Mouse (Mus musculus) heart, embryonic 16.5 days (tissue): ENCODE data around the gene Casp7. TPM values are rescaled to one million over a fixed set of nuclear protein-coding genes. Genes with fewer than 3 reads are reported as not detected.

Experiments
- ATAC-seq: fragments of 200-750 bp; cut with Nextera tagmentation; replicated peaks from 2 replicates; pipeline ENCODE4 v1.8.0; 2017; ENCODE audit warnings: moderate number of reproducible peaks; ENCODE audit not compliant: insufficient read depth, low FRiP score; ENCODE audit errors: extremely low read depth
- H3K27ac ChIP-seq: fragments of 300-500 bp; sonication (generic); 2 replicates; pipeline ENCODE4 v1.5.1; 2014; ENCODE audit warnings: mild to moderate bottlenecking, low read length, control low read depth, moderate library complexity
- H3K27me3 ChIP-seq: fragments of 300-500 bp; sonication (generic); 2 replicates; pipeline ENCODE4 v1.6.1; 2014; ENCODE audit warnings: low read length, mixed read lengths; ENCODE audit not compliant: control insufficient read depth, insufficient read depth
- H3K36me3 ChIP-seq: fragments of 300-500 bp; sonication (generic); 2 replicates; pipeline ENCODE4 v1.6.1; 2014; ENCODE audit not compliant: control insufficient read depth, insufficient read depth
- H3K4me1 ChIP-seq: fragments of 300-500 bp; sonication (generic); 2 replicates; pipeline ENCODE4 v1.6.1; 2014; ENCODE audit warnings: low read length, mixed read lengths; ENCODE audit not compliant: control insufficient read depth, insufficient read depth
- H3K4me2 ChIP-seq: fragments of 300-500 bp; sonication (generic); 2 replicates; pipeline ENCODE4 v1.6.1; 2014; ENCODE audit warnings: low read depth, mild to moderate bottlenecking, control low read depth, low read length
- H3K4me3 ChIP-seq: fragments of 300-500 bp; sonication (generic); 2 replicates; pipeline ENCODE4 v1.5.1; 2014; ENCODE audit warnings: mild to moderate bottlenecking, control low read depth, low read length
- H3K9ac ChIP-seq: fragments of 300-500 bp; sonication (generic); 2 replicates; pipeline ENCODE4 v1.6.1; 2014; ENCODE audit warnings: low read length, control low read depth
- H3K9me3 ChIP-seq: fragments of 300-500 bp; sonication (generic); replicated peaks from 2 replicates; pipeline ENCODE4 v1.6.1; 2016; ENCODE audit warnings: low read length; ENCODE audit not compliant: control insufficient read depth
- WGBS: fragments of 180-500 bp; shearing (Covaris S2); extraction: QIAGEN DNeasy Blood & Tissue Kit; methylation state at CpG from one replicate; pipeline ENCODE4 v1.1.7; 2014; 5-methylcytosine and 5-hydroxymethylcytosine counted together
- polyA plus RNA-seq: library from polyadenylated mRNA; unstranded; fragments of >200 nt; fragmentation: Nextera tagmentation; extraction: Ambion mirVana; gene quantifications from 2 replicates; pipeline ENCODE4 v1.2.1, GENCODE M21; 2015

Casp7 gene
- polyA plus RNA-seq, 1 experiment from 2014 or later: 33.2 TPM

- 87% methylated on average over 8 of the region's 8 CpGs for WGBS
- Histone ChIP-seq H3K27me3 (no peaks in the 10 kb centered on the region; the same call in 1 of the 2 replicates), H3K9me3 (no peaks in the 10 kb centered on the region), H3K4me1 (no peaks in the 10 kb centered on the region), H3K4me2 (no peak overlapping the region), H3K27ac (no peak overlapping the region), H3K36me3 (no peaks in the 10 kb centered on the region), H3K4me3 (no peak overlapping the region), H3K9ac (no peak overlapping the region)
- ATAC-seq: no peak
These were observed 52.6 kb downstream of the Casp7 start for GRCm38 (mm10) chr19:56449537-56449936.

GRCm38 (mm10) chr19:56450892-56451291 is 54.0 kb downstream of the Casp7 start:
- H3K4me1 ChIP-seq: no peaks in the 10 kb centered on the region
- no peak overlapping the region for H3K4me3 ChIP-seq
- H3K27me3 ChIP-seq: no peaks in the 10 kb centered on the region; the same call in 1 of the 2 replicates
- no peak overlapping the region for H3K9ac ChIP-seq
- no peak for ATAC-seq
- H3K27ac ChIP-seq: no peak overlapping the region
- WGBS: 72% methylated on average over 5 of the region's 5 CpGs
- H3K9me3 ChIP-seq: no peaks in the 10 kb centered on the region
- no peak overlapping the region for H3K4me2 ChIP-seq
- no peaks in the 10 kb centered on the region for H3K36me3 ChIP-seq

- H3K4me3 ChIP-seq: no peak overlapping the region
- WGBS: 61% methylated on average over 4 of the region's 4 CpGs
- no peak for ATAC-seq
- H3K4me1 ChIP-seq: no peaks in the 10 kb centered on the region
- no peaks in the 10 kb centered on the region for H3K36me3 ChIP-seq
- H3K27me3 ChIP-seq: no peaks in the 10 kb centered on the region; the same call in 1 of the 2 replicates
- no peak overlapping the region for H3K4me2 ChIP-seq
- H3K9ac ChIP-seq: no peak overlapping the region
- H3K27ac ChIP-seq: no peak overlapping the region
- H3K9me3 ChIP-seq: no peaks in the 10 kb centered on the region
These were observed 54.9 kb downstream of the Casp7 start for GRCm38 (mm10) chr19:56451867-56452266.

GRCm38 (mm10) chr19:56452421-56452820 is 55.5 kb downstream of the Casp7 start:
- no peaks in the 10 kb centered on the region for H3K36me3 ChIP-seq
- WGBS: 70% methylated on average over 2 of the region's 2 CpGs
- H3K27me3 ChIP-seq: no peaks in the 10 kb centered on the region; the same call in 1 of the 2 replicates
- no peak overlapping the region for H3K4me2 ChIP-seq
- no peak overlapping the region for H3K9ac ChIP-seq
- ATAC-seq: no peak
- no peaks in the 10 kb centered on the region for H3K9me3 ChIP-seq
- H3K4me3 ChIP-seq: no peak overlapping the region
- H3K27ac ChIP-seq: no peak overlapping the region
- H3K4me1 ChIP-seq: no peaks in the 10 kb centered on the region

- H3K9ac ChIP-seq: no peak overlapping the region
- no peak overlapping the region for H3K4me2 ChIP-seq
- no peaks in the 10 kb centered on the region for H3K36me3 ChIP-seq
- H3K4me1 ChIP-seq: no peaks in the 10 kb centered on the region
- no peaks in the 10 kb centered on the region for H3K9me3 ChIP-seq
- H3K27me3 ChIP-seq: no peaks in the 10 kb centered on the region; the same call in 1 of the 2 replicates
- no peak overlapping the region for H3K27ac ChIP-seq
- 45% methylated on average over 4 of the region's 4 CpGs for WGBS
- no peak for ATAC-seq
- no peak overlapping the region for H3K4me3 ChIP-seq
These were observed 57.9 kb downstream of the Casp7 start for GRCm38 (mm10) chr19:56454862-56455261.

- ATAC-seq: no peak
- H3K36me3 ChIP-seq: no peaks in the 10 kb centered on the region
- H3K4me2 ChIP-seq: no peak overlapping the region
- WGBS: 57% methylated on average over 2 of the region's 2 CpGs
- no peak overlapping the region for H3K4me3 ChIP-seq
- no peaks in the 10 kb centered on the region; the same call in 1 of the 2 replicates for H3K27me3 ChIP-seq
- H3K4me1 ChIP-seq: no peaks in the 10 kb centered on the region
- no peak overlapping the region for H3K27ac ChIP-seq
- H3K9me3 ChIP-seq: no peaks in the 10 kb centered on the region
- H3K9ac ChIP-seq: no peak overlapping the region
These were observed 58.4 kb downstream of the Casp7 start for GRCm38 (mm10) chr19:56455369-56455768.

GRCm38 (mm10) chr19:56457569-56457968 is 60.6 kb downstream of the Casp7 start:
- Histone ChIP-seq H3K4me2 (no peak overlapping the region), H3K4me3 (no peak overlapping the region), H3K36me3 (no peaks in the 10 kb centered on the region), H3K9me3 (no peaks in the 10 kb centered on the region), H3K9ac (no peak overlapping the region), H3K27me3 (no peaks in the 10 kb centered on the region; the same call in 1 of the 2 replicates), H3K4me1 (no peaks in the 10 kb centered on the region; the same call in 1 of the 2 replicates), H3K27ac (no peak overlapping the region)
- WGBS: 76% methylated on average over 4 of the region's 4 CpGs
- ATAC-seq: no peak

GRCm38 (mm10) chr19:56459154-56460050 is 62.5 kb downstream of the Casp7 start:
- Histone ChIP-seq H3K9me3 (no peaks in the 10 kb centered on the region), H3K9ac (no peak overlapping the region), H3K27me3 (no peaks in the 10 kb centered on the region), H3K36me3 (no peaks in the 10 kb centered on the region), H3K4me2 (no peak overlapping the region), H3K4me3 (no peak overlapping the region), H3K27ac (no peak overlapping the region), H3K4me1 (no peaks in the 10 kb centered on the region; the same call in 1 of the 2 replicates)
- WGBS: 78% methylated on average over 10 of the region's 10 CpGs
- ATAC-seq: no peak

GRCm38 (mm10) chr19:56460241-56460640 is 63.3 kb downstream of the Casp7 start:
- no peaks in the 10 kb centered on the region for H3K36me3 ChIP-seq
- no peak overlapping the region for H3K4me3 ChIP-seq
- H3K4me2 ChIP-seq: no peak overlapping the region
- 86% methylated on average over 2 of the region's 2 CpGs for WGBS
- H3K4me1 ChIP-seq: no peaks in the 10 kb centered on the region; the same call in 1 of the 2 replicates
- no peak for ATAC-seq
- H3K9me3 ChIP-seq: no peaks in the 10 kb centered on the region
- no peaks in the 10 kb centered on the region for H3K27me3 ChIP-seq
- no peak overlapping the region for H3K9ac ChIP-seq
- no peak overlapping the region for H3K27ac ChIP-seq
